8 mouse cellular contexts compared by ENCODE assay signal in the genomic region with DNA sequence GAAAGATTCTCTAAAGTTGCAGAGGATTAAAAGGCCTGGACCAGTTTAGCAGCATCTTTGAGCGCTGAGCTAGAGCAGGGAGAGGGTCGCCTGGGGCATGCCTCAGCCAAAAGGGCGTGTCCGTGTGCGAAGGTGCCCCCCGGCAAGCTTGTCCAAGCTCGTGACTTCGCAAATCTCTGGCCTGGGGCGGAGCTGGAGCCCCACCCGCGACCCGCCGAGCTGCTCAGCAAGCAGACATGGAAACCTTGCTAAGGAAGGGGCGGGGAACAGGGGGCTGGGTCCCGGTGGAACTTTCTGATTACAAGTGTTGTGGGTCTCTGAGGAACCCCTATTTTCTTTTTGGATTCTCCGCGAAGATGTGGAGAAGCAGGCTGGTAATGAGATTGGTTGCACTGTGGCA.
DNase-seq lines count a peak whose midpoint lies in the region; ATAC-seq lines count a peak whose summit lies in the region.

No protein-coding gene starts in this region.

- no peaks in the 10 kb centered on the region for H3K9me3 ChIP-seq in kidney, embryonic 16.5 days (ENCODE audit: low read length)
- no peaks in the 10 kb centered on the region for H3K9me3 ChIP-seq in hindbrain, embryonic 10.5 days
- no peaks in the 10 kb centered on the region for H3K9me3 ChIP-seq in midbrain, embryonic 14.5 days (ENCODE audit: control insufficient read depth, low read length)

- H3K27me3 ChIP-seq in kidney, embryonic 16.5 days (ENCODE audit: insufficient read depth, low read length) = peaks cover 69% of the 10 kb centered on the region
- peaks cover 79% of the 10 kb centered on the region for H3K27me3 ChIP-seq in hindbrain, embryonic 10.5 days (ENCODE audit: insufficient read depth, poor library complexity, severe bottlenecking)
- H3K27me3 ChIP-seq in midbrain, embryonic 14.5 days (ENCODE audit: control insufficient read depth, insufficient read depth, low read length) = peaks cover 8% of the 10 kb centered on the region; the same call in 1 of the 2 replicates

- peaks cover 23% of the 10 kb centered on the region for H3K4me1 ChIP-seq in kidney, embryonic 16.5 days (ENCODE audit: insufficient read depth, low read length)
- peaks cover 37% of the 10 kb centered on the region for H3K4me1 ChIP-seq in hindbrain, embryonic 10.5 days (replicated peaks)
- peaks cover 10% of the 10 kb centered on the region for H3K4me1 ChIP-seq in midbrain, embryonic 14.5 days (ENCODE audit: control insufficient read depth, insufficient read depth, low read length)

- H3K4me2 ChIP-seq in kidney, embryonic 16.5 days (replicated peaks; ENCODE audit: low read depth, low read length) = peak overlapping the region; percentile 78
- H3K4me2 ChIP-seq in midbrain, embryonic 14.5 days (ENCODE audit: low read length) = peak overlapping the region; percentile 93

- H3K9ac ChIP-seq in kidney, embryonic 16.5 days (replicated peaks; ENCODE audit: low read length) = no peak overlapping the region
- H3K9ac ChIP-seq in midbrain, embryonic 14.5 days (replicated peaks; ENCODE audit: low read length) = peak overlapping the region; percentile 69

- peak; percentile 33; the same call in 1 of the 2 replicates for ATAC-seq in kidney, embryonic 16.5 days (ENCODE audit: low FRiP score, low TSS enrichment)
- ATAC-seq in midbrain, embryonic 14.5 days (ENCODE audit: low FRiP score, low TSS enrichment) = 0 out of 2 replicates have a peak, but pooled peaks have one; percentile 15
- ATAC-seq in erythroblast, adult 5-6 weeks (replicated peaks; ENCODE audit: low FRiP score, poor library complexity, severe bottlenecking) = no peak

- H3K4me3 ChIP-seq in kidney, embryonic 16.5 days (ENCODE audit: low read length) = peak overlapping the region; percentile 48
- H3K4me3 ChIP-seq in hindbrain, embryonic 10.5 days = peak overlapping the region; percentile 58
- peak overlapping the region; percentile 56 for H3K4me3 ChIP-seq in midbrain, embryonic 14.5 days (replicated peaks; ENCODE audit: low read depth, low read length)

- under 1% methylated on average over 17 of the region's 17 CpGs for WGBS in kidney, embryonic 16.5 days
- under 1% methylated on average over 17 of the region's 17 CpGs for WGBS in hindbrain, embryonic 10.5 days
- WGBS in midbrain, embryonic 14.5 days = under 1% methylated on average over 17 of the region's 17 CpGs

- DNase-seq in kidney, adult 18-20 months = no peak
- DNase-seq in embryo, embryonic 10 days (ENCODE audit: low spot score) = peak; percentile 24
- no peak for DNase-seq in hindbrain, embryonic 10.5 days (ENCODE audit: low spot score)
- DNase-seq in midbrain, embryonic 14.5 days = peak; percentile 58
- DNase-seq in yolk sac, embryonic 10.5 days (ENCODE audit: low spot score) = no peak
- no peak for DNase-seq in testis, postnatal 14 days (ENCODE audit: low spot score)

- no peak overlapping the region for H3K27ac ChIP-seq in kidney, embryonic 16.5 days (ENCODE audit: low read length)
- H3K27ac ChIP-seq in hindbrain, embryonic 10.5 days = 0 out of 2 replicates have a peak overlapping the region, but pooled peaks have one; percentile 26
- peak overlapping the region; percentile 85 for H3K27ac ChIP-seq in midbrain, embryonic 14.5 days (replicated peaks; ENCODE audit: low read depth, low read length)

- H3K36me3 ChIP-seq in kidney, embryonic 16.5 days (ENCODE audit: insufficient read depth, low read length) = no peaks in the 10 kb centered on the region
- H3K36me3 ChIP-seq in hindbrain, embryonic 10.5 days = no peaks in the 10 kb centered on the region
- H3K36me3 ChIP-seq in midbrain, embryonic 14.5 days (ENCODE audit: control insufficient read depth, insufficient read depth, low read length) = no peaks in the 10 kb centered on the region

Comparison
In these comparisons a context has a peak if more than half of its experiments do, and no peak if none do; other contexts are left out.
1. DNase-seq: peak in embryo, embryonic 10 days (single experiment) and midbrain, embryonic 14.5 days (single experiment); none in kidney, adult 18-20 months (single experiment), hindbrain, embryonic 10.5 days (single experiment), yolk sac, embryonic 10.5 days (single experiment) and testis, postnatal 14 days (single experiment).
2. Peak in every context shown above with its lines, with median percentiles within 50 percentile points of each other: H3K4me3 ChIP-seq.